Mouse (Mus musculus): ENCODE data around the gene Hist1h4a.
"Not testable (repeated sequence)": the region's sequence is repeated elsewhere in the genome, so short reads cannot be mapped to it uniquely, and the experiment has no call there.

Hist1h4a gene

DNA sequence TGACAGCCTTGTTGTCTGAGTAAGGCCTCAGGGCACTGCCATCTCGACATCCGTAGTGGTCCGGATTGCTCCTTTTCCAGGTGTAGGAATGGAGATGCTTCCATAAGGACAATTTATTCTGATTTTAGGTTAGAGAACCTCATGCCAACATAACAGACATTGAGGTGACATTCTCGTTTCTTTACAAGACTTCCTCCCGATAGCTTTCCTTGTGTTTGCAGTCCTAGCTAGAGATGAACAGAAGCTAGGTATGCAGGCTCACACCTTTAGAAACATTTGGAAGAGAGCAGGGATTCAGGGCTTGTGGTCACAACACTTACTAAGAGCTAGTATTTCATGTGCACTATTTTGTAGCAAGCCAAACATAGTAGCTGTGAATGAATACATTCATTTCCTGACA is 17.8 kb downstream of the Hist1h4a start:
- DNase-seq (ENCODE audit: low spot score in 2 of 2): no peak

DNA sequence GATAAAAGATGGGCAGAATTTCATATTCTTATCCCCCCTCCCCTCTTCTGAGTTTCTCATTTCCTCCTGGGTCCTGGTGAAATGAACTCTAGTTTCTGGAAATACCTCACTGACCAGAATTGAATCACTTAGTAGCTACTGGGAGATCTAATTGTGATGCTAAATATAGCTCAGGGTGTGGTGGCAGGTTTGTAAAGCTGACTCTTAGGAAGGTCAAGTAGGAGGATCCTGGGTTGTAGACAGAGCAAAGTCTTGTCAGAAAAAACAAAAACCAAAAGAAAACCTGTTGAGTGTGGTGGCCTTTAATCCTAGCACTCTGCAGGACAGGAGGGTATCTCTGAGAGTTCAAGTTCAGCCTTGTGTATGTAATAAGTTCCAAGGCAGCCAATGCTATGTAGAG is 19.0 kb downstream of the Hist1h4a start:
- no peak for DNase-seq (ENCODE audit: low spot score in 2 of 2)

DNA sequence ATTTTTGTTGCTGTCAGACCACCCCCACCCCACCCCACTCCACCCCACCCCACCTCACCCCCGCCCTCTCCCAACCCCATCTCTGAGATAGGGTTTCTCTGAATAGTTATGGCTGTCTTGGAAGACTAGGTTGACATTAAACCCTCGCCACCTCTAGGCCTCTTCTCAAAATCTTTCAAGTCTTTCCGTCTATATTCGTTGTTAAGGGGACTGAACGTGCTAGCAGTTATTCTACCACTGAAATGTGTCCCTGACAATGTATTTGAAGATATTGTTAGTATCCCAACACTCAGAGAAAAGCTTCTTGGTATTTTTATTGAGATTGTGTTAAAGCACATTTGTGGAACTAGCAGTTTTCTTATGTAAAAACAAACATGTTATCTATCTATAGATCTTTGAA is 20.1 kb downstream of the Hist1h4a start:
- DNase-seq (ENCODE audit: low spot score in 2 of 2): no peak

DNA sequence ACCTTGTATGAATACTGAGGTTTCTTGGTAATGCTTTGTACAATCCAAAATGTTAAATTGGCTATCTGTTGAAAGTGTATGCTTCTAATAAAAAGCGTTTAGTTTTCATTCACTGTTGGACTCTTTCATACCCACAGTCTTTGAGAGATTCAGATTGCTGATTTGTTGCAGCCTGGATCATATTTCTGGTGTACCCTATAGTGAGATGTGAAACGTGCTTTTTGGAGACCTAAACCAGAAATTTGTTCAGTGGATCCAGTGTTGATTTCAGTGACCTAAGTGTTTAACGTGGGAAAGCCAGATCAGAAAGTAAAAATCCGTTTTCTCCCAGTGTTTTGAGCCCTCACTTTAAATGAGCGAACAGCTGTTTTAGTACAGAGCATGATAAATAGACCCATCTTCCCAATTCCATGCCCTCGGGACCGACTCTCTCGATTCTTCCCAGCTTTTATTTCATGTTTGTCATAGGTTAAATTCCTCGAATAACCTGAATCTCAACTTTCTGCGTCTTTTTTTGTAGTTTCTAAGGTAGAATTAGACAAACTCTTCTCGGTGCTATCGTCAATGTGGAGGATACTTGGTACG is 20.7 kb downstream of the Hist1h4a start:
- DNase-seq (ENCODE audit: low spot score in 2 of 2): no peak

DNA sequence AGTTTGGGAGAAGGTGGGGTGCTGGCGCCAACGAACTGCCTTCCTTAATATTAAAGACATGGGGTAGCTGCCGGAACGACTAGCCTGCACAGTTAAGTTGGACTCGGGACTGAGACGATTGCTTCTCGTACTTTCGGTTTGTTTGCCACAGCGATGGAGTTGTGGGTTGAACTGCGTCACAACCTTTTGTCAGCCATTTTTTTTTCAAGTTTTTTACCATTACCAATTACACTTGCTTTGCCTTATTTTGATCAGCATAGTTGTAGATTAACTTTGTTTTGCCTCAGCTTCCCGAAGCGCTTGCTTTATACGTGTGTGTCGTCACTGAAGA is 21.1 kb downstream of the Hist1h4a start:
- DNase-seq (ENCODE audit: low spot score in 2 of 2): no peak

GRCm38 (mm10) chr13:23739069-23739921 is 21.7 kb downstream of the Hist1h4a start:
- peak; percentile 65 to 80 for DNase-seq (ENCODE audit: low spot score in 2 of 2)

DNA sequence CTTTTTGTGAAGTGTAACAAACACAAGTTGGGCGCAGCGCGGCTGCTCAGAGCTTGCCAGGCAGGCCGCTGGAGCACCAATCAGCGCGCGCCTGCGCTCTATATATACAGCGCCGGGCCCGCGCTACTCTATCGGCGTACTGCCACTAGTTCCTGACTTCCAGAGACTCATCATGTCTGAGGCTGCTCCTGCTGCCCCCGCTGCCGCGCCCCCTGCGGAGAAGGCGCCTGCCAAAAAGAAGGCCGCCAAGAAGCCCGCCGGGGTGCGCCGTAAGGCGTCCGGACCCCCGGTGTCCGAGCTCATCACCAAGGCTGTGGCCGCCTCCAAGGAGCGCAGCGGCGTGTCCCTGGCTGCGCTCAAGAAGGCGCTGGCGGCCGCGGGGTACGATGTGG is 22.4 kb downstream of the Hist1h4a start, which contains the start of gene Hist1h1c:
Gene Hist1h1c (plus strand): TSS at position 132 of the 392 bp plus-strand sequence.
- DNase-seq (ENCODE audit: low spot score in 2 of 2): peak; percentile 65 to 88

- no peak for DNase-seq (ENCODE audit: low spot score in 2 of 2)
These were observed 23.0 kb downstream of the Hist1h4a start for GRCm38 (mm10) chr13:23738041-23738440.

DNA sequence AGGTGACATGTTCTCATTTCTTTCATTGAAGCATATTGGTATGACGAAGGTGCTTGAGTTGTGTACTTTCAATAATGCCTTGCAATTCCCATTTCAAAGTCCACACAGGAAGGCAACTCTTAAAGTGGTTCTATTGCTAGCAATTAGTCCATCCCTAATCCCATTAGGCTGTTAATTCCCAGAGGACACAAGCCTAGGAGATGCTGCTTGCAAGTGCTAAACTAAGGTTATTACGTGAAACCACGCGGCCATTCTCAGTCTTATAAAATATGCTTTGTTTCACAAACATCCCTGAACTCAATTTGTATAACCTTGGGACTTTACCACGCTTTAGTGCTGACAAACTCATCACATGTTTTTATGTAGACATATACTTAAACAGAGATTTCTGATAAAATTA is 23.9 kb downstream of the Hist1h4a start:
- no peak for DNase-seq (ENCODE audit: low spot score in 2 of 2)

DNA sequence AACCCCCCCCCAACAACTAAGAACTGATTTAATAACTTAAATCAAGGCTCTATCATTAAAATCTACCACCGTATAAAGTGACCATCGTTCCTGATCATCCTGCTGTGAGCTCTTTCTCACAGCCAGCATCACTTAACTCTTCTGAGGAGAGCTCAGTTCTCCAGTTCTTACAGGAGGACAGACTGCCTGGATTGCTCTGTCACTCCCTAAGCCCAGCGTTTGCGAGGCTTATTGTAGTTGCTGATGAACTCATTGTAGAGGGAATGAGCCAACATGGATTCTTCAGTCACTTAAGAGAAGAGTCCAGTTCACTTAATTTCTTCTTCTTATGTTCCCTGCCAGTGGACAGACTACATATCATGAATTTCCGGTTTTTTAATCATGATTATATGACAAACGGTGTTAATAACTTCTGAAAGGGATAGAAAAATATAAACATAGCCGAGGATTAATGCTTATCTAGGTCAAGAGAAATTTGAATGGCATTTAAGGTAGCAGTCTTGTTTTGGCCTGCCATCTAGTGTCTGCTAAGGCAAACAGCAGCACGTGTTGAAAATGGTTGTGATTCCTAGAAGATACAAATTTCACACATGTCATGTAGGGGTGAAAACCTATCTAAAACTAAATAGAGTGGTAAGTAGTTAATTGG is 28.8 kb downstream of the Hist1h4a start:
- no peak for DNase-seq (ENCODE audit: low spot score in 2 of 2)

GRCm38 (mm10) chr13:23730479-23730878 is 30.6 kb downstream of the Hist1h4a start:
- DNase-seq (ENCODE audit: low spot score in 2 of 2): no peak

- DNase-seq (ENCODE audit: low spot score in 2 of 2): no peak
These were observed 31.3 kb downstream of the Hist1h4a start for GRCm38 (mm10) chr13:23729706-23730105.

DNA sequence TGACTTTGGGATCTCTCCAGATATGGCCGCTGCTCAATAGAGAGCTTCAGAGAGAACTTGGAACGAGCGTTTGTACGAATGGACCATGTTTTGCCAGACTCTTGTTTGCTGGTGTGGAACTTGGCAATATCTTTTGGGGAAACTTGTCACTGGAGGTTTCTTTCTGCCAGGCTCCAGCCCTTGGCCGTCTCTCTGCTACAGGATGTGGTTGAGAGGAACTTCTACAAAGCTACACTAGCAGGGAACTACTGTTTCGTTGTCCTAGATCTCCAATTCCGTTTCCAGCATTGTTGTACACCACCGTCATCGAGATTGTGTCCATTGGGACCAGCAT is 31.9 kb downstream of the Hist1h4a start:
- no peak for DNase-seq (ENCODE audit: low spot score in 2 of 2)

DNA sequence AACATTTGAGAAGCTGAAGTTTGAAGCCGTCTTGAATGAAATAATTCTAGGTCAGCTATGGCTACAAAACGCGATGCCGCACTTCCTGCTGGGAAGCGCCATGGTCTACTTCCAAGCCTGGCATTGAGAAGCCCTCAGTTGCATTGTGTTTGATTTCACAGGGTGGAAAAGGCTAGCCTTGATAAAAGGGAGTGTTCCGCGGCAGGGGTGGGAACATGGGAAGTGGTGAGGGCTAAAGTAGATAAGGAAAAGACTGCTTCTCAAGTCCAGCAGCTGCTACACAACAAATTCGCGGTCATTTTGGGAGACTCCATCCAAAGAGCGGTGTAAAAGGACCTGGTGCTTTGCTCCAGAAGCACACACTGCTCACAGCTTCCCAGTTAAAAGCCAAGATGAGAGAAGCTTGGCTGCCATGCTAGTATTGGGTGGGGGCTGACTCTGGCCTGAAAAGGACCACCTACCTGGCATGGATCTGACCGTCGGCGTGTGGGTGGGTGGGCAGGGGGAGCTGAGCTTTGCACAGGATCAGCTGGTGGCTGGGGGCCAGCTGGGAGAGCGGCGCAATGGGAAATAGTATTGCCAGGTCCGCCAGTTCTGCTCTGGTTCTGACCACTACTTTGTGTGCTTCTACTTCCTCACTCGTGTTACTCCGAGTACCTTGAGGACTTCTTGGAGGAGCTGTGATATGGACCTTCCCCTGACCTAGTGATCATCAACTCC is 32.4 kb downstream of the Hist1h4a start:
- no peak for DNase-seq (ENCODE audit: low spot score in 2 of 2)

GRCm38 (mm10) chr13:23725213-23725612 is 35.8 kb downstream of the Hist1h4a start:
- DNase-seq (ENCODE audit: low spot score in 2 of 2): no peak

- no peak for DNase-seq (ENCODE audit: low spot score in 2 of 2)
These were observed 36.8 kb downstream of the Hist1h4a start for GRCm38 (mm10) chr13:23724239-23724638.

- DNase-seq (ENCODE audit: low spot score in 2 of 2): not testable (repeated sequence)
These were observed 43.3 kb downstream of the Hist1h4a start for GRCm38 (mm10) chr13:23717593-23718245.

GRCm38 (mm10) chr13:23717176-23717575 is 43.9 kb downstream of the Hist1h4a start:
- DNase-seq (ENCODE audit: low spot score in 2 of 2): no peak

- no peak for DNase-seq (ENCODE audit: low spot score in 2 of 2)
These were observed 44.6 kb downstream of the Hist1h4a start for GRCm38 (mm10) chr13:23716261-23717042.

All from cerebellum, postnatal 4 days (tissue).